Mouse (Mus musculus) heart, adult 2 months (tissue): ENCODE measurements around the gene Cysrt1. TPM values are rescaled to one million over a fixed set of nuclear protein-coding genes. Genes with fewer than 3 reads are reported as not detected.

ENCODE experiments used
- DNase-seq, 2 experiments: peaks; one replicate each; pipeline ENCODE4 v3.0.0; 2021
- H3K27ac ChIP-seq: fragments of 200-600 bp; 2 replicates; pipeline ENCODE4 v1.8.1; 2022
- H3K27me3 ChIP-seq: fragments of 200-500 bp; 2 replicates; pipeline ENCODE4 v1.6.1; 2012; ENCODE audit warnings: mild to moderate bottlenecking, low read length, inconsistent platforms, mixed read lengths; ENCODE audit not compliant: control insufficient read depth, insufficient read depth
- H3K36me3 ChIP-seq: fragments of 200-500 bp; 2 replicates; pipeline ENCODE4 v1.6.1; 2012; ENCODE audit warnings: low read length, inconsistent platforms; ENCODE audit not compliant: control insufficient read depth, insufficient read depth
- H3K4me1 ChIP-seq: fragments of 200-500 bp; 2 replicates; pipeline ENCODE4 v1.6.1; 2011; ENCODE audit warnings: low read length; ENCODE audit not compliant: control insufficient read depth, insufficient read depth
- H3K4me3 ChIP-seq: fragments of 200-600 bp; 2 replicates; pipeline ENCODE4 v1.8.1; 2022
- H3K79me2 ChIP-seq: fragments of 200-500 bp; replicated peaks from 2 replicates; pipeline ENCODE4 v1.6.1; 2012; ENCODE audit warnings: mild to moderate bottlenecking, inconsistent platforms, low read length, moderate library complexity, mixed read lengths; ENCODE audit not compliant: control insufficient read depth, insufficient read depth
- H3K9ac ChIP-seq: fragments of 200-500 bp; 2 replicates; pipeline ENCODE4 v1.6.1; 2012; ENCODE audit warnings: low read depth, mild to moderate bottlenecking, control low read depth, inconsistent platforms, low read length, mixed read lengths
- CTCF ChIP-seq: fragments of 200-600 bp; IDR thresholded peaks from 2 replicates; pipeline ENCODE4 v1.8.1; 2022; ENCODE audit warnings: antibody characterized with exemption, mild to moderate bottlenecking, moderate library complexity
- EP300 ChIP-seq: fragments of 200-500 bp; IDR thresholded peaks from 2 replicates; pipeline ENCODE4 v1.6.1; 2011; ENCODE audit warnings: low read depth, low read length, control low read depth; ENCODE audit not compliant: insufficient read depth
- POLR2A ChIP-seq: fragments of 200-500 bp; IDR thresholded peaks from 2 replicates; pipeline ENCODE4 v1.6.1; 2011; ENCODE audit warnings: mild to moderate bottlenecking, low read depth, low read length, control low read depth; ENCODE audit not compliant: insufficient read depth
- WGBS: fragments of 180-500 bp; shearing (Covaris S2); methylation state at CpG from one replicate; pipeline ENCODE4 v1.1.7; 2018; 5-methylcytosine and 5-hydroxymethylcytosine counted together
- intact Hi-C: fragments of 180-260 bp; cut with DNase I; formaldehyde crosslinking; loops from one replicate; pipeline ENCODE4 v1.15.1; 2025
- polyA plus RNA-seq: library from polyadenylated mRNA; depleted of rRNA; stranded (reverse); fragments of >200 nt; gene quantifications from 2 replicates; pipeline ENCODE4 v1.2.3, GENCODE M21; 2012
- total RNA-seq, 2 experiments: library from RNA; stranded (reverse); gene quantifications; 2 replicates each; pipeline ENCODE4 v1.2.3; 2021

Cysrt1 gene
- total and polyA plus RNA-seq, 3 experiments: not detected

DNA sequence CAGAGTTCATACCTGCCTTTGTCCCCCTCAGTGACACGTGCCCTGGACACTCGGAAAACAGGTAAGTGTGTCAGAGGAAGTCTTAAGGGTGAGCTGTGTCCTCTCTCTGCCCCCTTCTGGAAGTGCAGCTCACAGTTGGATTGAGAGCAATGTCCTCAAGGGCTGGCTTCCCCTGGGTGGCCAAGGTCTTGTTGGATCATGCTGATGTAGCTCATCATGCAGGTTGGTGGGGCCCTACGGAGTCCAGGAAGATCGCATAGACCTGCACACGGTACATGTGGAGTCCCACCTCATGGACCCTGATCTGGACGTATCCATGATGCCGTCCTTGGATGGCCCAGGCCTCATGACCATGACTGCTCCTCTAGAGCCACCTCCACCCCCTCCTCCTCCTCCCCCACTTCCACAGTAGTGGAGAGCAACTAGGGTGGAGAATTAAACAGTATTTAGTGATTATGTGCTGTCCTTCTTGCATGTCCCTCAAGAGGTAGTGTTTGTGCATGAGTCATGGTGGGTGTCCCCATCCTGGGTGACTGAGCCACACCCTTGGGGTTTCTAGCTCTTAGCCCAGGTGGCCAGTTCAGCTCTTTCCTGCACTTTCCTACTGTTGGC lies 46.6 kb upstream of the Cysrt1 start:
- Histone ChIP-seq H3K9ac (no peak overlapping the region), H3K4me1 (peaks cover 7% of the 10 kb centered on the region), H3K27me3 (peaks cover 6% of the 10 kb centered on the region), H3K4me3 (no peak overlapping the region), H3K79me2 (no peaks in the 10 kb centered on the region), H3K27ac (no peak overlapping the region), H3K36me3 (no peaks in the 10 kb centered on the region)
- TF ChIP-seq POLR2A (no peak), EP300 (no peak), CTCF (no peak)
- intact Hi-C loops: no loop called here
- DNase-seq: no peak
- WGBS: 84% methylated on average over 7 of the region's 7 CpGs

DNA sequence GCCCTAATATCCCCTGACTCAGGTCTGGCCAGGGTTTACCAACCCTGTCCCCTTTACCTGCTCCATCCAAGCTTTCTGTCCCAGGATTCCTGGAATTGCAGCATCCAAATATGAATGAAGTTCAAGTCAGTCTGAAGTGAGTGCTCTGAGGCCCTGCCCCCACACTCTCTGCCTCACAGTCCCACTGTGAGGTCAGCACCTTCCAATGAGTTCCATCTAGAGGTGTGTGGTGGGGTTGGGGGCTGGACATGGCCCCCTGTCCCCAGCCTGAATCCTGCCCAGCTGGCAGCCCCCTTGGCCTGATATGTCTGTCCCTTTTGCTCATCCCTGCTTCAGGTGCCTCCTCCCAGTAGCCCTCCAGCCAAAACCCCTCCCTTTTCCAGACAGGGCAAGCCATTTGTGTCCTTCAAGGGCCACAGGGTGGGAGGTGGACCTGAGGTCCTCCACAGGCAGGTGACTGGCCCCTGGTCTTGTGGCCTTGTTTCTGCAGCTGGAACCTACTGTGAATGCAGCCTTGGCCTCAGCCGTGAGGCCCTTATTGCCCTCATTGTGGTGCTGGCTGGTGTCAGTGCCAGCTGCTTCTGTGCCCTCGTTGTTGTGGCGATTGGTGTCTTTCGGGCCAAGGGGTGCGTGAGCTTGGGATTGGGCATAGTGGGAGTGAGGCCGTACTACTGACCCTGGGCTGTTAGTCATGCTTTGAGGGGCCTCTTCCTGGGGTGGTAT lies 45.8 kb upstream of the Cysrt1 start, which contains the start of gene Tmem210:
Tmem210 (plus strand) TSS at position 219 of the 723 bp plus-strand sequence.
- Histone ChIP-seq H3K27ac (peak within 1 kb of the TSS; percentile 7; the same call in 1 of the 2 replicates), H3K79me2 (no peaks in the 10 kb centered on the region), H3K4me1 (peaks cover 7% of the 10 kb centered on the region), H3K4me3 (no peak within 1 kb of the TSS), H3K27me3 (peaks cover 6% of the 10 kb centered on the region), H3K9ac (no peak within 1 kb of the TSS), H3K36me3 (no peaks in the 10 kb centered on the region)
- WGBS: 91% methylated on average over 6 of the region's 6 CpGs
- TF ChIP-seq EP300 (no peak), CTCF (no peak), POLR2A (no peak)
- DNase-seq: no peak
- intact Hi-C loops: no loop called here

DNA sequence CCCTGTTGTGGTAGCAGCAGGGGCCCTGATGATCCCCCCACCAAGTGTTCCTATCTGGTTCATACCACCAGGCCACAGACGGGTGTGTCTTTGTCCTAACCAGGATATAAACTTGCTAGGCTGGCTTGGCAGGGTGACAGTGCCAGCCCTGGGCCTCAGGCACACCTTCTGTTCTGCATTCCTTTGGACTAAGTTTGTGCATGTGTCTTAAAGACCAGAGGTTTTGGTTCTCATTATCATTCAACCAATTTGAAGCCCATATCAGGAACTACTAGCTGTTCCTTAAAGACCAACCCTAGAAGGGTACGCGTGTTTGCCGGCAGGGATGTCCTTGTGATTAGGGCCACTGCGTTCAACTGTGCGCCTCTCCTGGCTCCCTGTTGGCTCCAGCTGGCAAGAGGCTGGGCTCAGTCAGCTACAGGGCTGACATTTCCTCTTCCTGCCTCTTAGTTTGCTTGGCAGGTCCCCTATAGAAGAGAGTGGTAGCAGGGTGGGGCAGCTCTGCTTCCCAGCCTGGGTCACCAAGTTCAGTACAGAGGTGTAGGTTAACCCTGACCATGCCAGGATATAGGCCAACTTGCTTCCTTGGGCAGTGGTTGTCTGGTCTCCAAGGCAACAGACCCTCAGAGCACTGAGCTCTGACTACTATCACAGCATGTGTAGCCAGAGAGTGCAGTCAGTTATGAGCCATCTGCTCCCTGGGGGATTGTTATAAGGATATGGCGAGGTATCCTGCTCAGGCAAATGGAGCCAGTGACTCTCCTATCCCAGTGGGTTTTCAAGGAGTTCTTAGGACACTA lies 44.8 kb upstream of the Cysrt1 start:
- H3K4me3 ChIP-seq: no peak overlapping the region
- peaks cover 6% of the 10 kb centered on the region for H3K27me3 ChIP-seq
- WGBS: 20% methylated on average over 7 of the region's 7 CpGs
- H3K79me2 ChIP-seq: no peaks in the 10 kb centered on the region
- TF ChIP-seq POLR2A: no peak
- no peak for TF ChIP-seq CTCF
- no peak for TF ChIP-seq EP300
- intact Hi-C loops: no loop called here
- H3K9ac ChIP-seq: no peak overlapping the region
- DNase-seq: no peak
- no peaks in the 10 kb centered on the region for H3K36me3 ChIP-seq
- H3K4me1 ChIP-seq: peaks cover 5% of the 10 kb centered on the region
- peak overlapping the region; percentile 7; the same call in 1 of the 2 replicates for H3K27ac ChIP-seq

DNA sequence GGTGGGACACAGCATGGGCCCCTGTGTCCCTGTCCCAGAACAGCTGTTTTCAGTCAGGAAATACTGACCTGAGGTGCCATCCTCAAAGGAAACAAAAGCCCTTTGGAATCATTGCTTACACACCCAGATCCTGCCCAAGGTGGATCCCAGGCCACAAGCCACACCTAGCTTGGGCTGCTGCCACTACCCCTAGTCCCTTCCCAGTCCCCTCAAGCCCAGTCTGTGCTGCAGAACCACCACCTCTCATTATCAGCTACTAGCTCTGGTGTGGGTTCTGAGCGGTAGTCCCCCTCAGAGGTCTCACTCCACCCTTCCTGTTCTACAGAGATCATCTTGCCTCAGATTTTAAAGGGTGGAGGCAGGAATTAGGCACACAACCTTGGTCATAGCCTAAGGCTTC lies 44.1 kb upstream of the Cysrt1 start:
- no peak for TF ChIP-seq POLR2A
- no peak for TF ChIP-seq CTCF
- no peak for TF ChIP-seq EP300
- no peaks in the 10 kb centered on the region for H3K79me2 ChIP-seq
- no peak for DNase-seq
- peaks cover 4% of the 10 kb centered on the region for H3K27me3 ChIP-seq
- no peaks in the 10 kb centered on the region for H3K36me3 ChIP-seq
- intact Hi-C loops: no loop called here
- no peak overlapping the region for H3K9ac ChIP-seq
- peaks cover 5% of the 10 kb centered on the region for H3K4me1 ChIP-seq
- H3K4me3 ChIP-seq: no peak overlapping the region
- 38% methylated on average over 1 of the region's 1 CpGs for WGBS
- no peak overlapping the region for H3K27ac ChIP-seq

DNA sequence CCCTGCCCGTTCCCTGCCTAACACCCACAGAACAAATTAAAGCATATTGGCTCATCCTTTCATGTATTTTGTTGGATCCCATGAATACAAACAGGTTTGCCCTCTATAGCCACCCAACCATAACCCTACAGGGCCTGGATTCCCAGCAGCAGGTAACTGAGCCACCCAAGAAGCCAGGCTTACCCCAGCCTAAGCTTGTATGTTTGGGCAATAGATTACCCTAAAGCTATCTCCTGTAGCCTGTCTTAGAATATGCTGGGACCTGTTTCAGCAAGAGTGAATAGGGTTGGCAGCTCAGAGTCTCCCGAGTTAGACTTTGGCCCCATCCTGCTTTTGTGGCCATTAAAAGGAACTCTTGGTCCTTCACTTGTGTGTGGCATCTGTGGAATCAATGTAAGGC lies 43.3 kb upstream of the Cysrt1 start:
- Histone ChIP-seq H3K27ac (no peak overlapping the region), H3K4me3 (no peak overlapping the region), H3K27me3 (peaks cover 4% of the 10 kb centered on the region), H3K79me2 (no peaks in the 10 kb centered on the region), H3K36me3 (no peaks in the 10 kb centered on the region), H3K4me1 (peaks cover 5% of the 10 kb centered on the region), H3K9ac (no peak overlapping the region)
- WGBS: 91% methylated on average over 2 of the region's 2 CpGs
- TF ChIP-seq POLR2A (no peak), EP300 (no peak), CTCF (no peak)
- DNase-seq: no peak
- intact Hi-C loops: no loop called here
